Mouse (Mus musculus) embryonic facial prominence, embryonic 14.5 days (tissue): ENCODE data around the gene Pip5k1c. TPM values are rescaled to one million over a fixed set of nuclear protein-coding genes. Genes with fewer than 3 reads are reported as not detected.

Experiments
- ATAC-seq: fragments of 200-750 bp; cut with Nextera tagmentation; 2 replicates; pipeline ENCODE4 v1.8.0; 2017; ENCODE audit warnings: low read depth, moderate number of reproducible peaks, moderate TSS enrichment
- DNase-seq: peaks from one replicate; pipeline ENCODE4 v3.0.0-alpha.2; 2015; ENCODE audit warnings: low spot score
- H3K27ac ChIP-seq: fragments of 300-500 bp; sonication (generic); replicated peaks from 2 replicates; pipeline ENCODE4 v1.5.1; 2014; ENCODE audit warnings: low read depth, mild to moderate bottlenecking, low read length, moderate library complexity
- H3K27me3 ChIP-seq: fragments of 300-500 bp; sonication (generic); replicated peaks from 2 replicates; pipeline ENCODE4 v1.6.1; 2014; ENCODE audit warnings: low read length; ENCODE audit not compliant: control insufficient read depth, insufficient read depth
- H3K36me3 ChIP-seq: fragments of 300-500 bp; sonication (generic); 2 replicates; pipeline ENCODE4 v1.6.1; 2014; ENCODE audit warnings: low read length, mixed read lengths; ENCODE audit not compliant: control insufficient read depth, insufficient read depth
- H3K4me1 ChIP-seq: fragments of 300-500 bp; sonication (generic); 2 replicates; pipeline ENCODE4 v1.6.1; 2014; ENCODE audit warnings: antibody characterized with exemption, low read length; ENCODE audit not compliant: control insufficient read depth, insufficient read depth
- H3K4me2 ChIP-seq: fragments of 300-500 bp; sonication (generic); 2 replicates; pipeline ENCODE4 v1.6.1; 2014; ENCODE audit warnings: low read depth, mild to moderate bottlenecking, low read length, moderate library complexity, mixed read lengths
- H3K4me3 ChIP-seq: fragments of 300-500 bp; sonication (generic); 2 replicates; pipeline ENCODE4 v1.5.1; 2014; ENCODE audit warnings: low read depth, mild to moderate bottlenecking, low read length
- H3K9ac ChIP-seq: fragments of 300-500 bp; sonication (generic); 2 replicates; pipeline ENCODE4 v1.6.1; 2014; ENCODE audit warnings: low read depth, mild to moderate bottlenecking, low read length, moderate library complexity, mixed read lengths
- H3K9me3 ChIP-seq: fragments of 300-500 bp; sonication (generic); 2 replicates; pipeline ENCODE4 v1.6.1; 2016; ENCODE audit warnings: low read length; ENCODE audit not compliant: control insufficient read depth
- WGBS: fragments of 180-500 bp; shearing (Covaris S2); extraction: QIAGEN DNeasy Blood & Tissue Kit; methylation state at CpG from one replicate; pipeline ENCODE4 v1.1.7; 2014; 5-methylcytosine and 5-hydroxymethylcytosine counted together
- polyA plus RNA-seq: library from polyadenylated mRNA; unstranded; fragments of >200 nt; fragmentation: Nextera tagmentation; extraction: Ambion mirVana; gene quantifications from 2 replicates; pipeline ENCODE4 v1.2.1, GENCODE M21; 2014

The Pip5k1c gene
- polyA plus RNA-seq, 1 experiment from 2014 or later: 48.4 TPM

DNA sequence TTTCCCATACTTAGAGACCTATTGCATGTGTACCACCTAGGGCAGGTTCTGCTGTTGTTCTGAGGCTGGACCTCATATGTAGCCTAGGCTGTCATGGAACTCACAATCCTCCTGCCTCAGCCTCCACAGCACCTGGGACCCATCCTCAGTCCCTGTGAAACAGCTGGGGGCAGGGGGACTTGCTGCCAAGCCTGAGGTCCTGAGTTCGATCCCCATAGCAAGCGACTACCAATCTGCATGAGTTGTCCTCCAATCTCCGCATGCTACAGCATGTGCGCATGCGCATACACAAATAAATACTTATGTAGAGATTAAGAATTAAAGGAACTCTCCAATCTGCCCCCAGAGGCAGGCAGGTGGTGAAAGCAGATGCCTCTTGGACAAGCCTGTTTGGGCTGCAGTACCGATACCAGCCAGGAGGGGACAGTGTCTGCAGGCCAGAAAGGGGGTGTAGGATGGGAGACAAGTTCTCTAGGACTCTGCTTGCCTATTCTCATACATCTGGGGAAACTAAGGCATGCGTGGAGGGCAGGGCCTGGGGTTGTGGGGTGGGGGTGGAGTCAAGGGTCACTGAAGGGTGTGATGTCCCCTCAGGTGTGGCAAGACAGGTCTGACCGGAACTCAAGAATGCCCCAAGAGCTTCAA is 5.1 kb upstream of the Pip5k1c start:
- ATAC-seq (no peak), DNase-seq (no peak)
- Histone ChIP-seq H3K9me3 (no peaks in the 10 kb centered on the region), H3K9ac (no peak overlapping the region), H3K4me2 (no peak overlapping the region), H3K4me3 (no peak overlapping the region), H3K4me1 (no peaks in the 10 kb centered on the region), H3K27ac (no peak overlapping the region), H3K36me3 (no peaks in the 10 kb centered on the region), H3K27me3 (peaks cover 50% of the 10 kb centered on the region)
- WGBS: 62% methylated on average over 8 of the region's 8 CpGs

DNA sequence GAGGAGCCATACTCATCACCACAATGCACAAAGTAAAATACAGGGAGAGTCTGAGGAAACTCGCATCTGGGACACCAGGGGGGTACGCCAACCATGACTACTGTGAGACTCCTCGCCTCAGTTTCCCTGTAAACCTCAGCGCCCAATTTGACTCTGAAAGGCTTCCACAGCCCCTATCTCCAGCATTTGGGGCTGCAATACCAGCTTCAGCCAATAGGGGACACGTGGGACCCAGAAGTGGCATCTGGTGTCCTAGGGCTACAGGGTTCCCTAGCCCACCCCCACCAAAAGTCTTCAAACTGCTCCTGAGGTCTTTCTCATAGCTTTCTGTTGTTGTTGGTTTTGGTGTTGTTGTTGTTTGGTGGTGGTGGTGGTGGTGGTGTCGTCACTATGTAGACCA is 4.2 kb upstream of the Pip5k1c start:
- Histone ChIP-seq H3K9me3 (no peaks in the 10 kb centered on the region), H3K27me3 (peaks cover 45% of the 10 kb centered on the region), H3K27ac (no peak overlapping the region), H3K9ac (no peak overlapping the region), H3K4me2 (no peak overlapping the region), H3K4me3 (no peak overlapping the region), H3K36me3 (no peaks in the 10 kb centered on the region), H3K4me1 (peaks cover under 1% of the 10 kb centered on the region; the same call in 1 of the 2 replicates)
- WGBS: 31% methylated on average over 6 of the region's 6 CpGs
- DNase-seq (no peak), ATAC-seq (no peak)

DNA sequence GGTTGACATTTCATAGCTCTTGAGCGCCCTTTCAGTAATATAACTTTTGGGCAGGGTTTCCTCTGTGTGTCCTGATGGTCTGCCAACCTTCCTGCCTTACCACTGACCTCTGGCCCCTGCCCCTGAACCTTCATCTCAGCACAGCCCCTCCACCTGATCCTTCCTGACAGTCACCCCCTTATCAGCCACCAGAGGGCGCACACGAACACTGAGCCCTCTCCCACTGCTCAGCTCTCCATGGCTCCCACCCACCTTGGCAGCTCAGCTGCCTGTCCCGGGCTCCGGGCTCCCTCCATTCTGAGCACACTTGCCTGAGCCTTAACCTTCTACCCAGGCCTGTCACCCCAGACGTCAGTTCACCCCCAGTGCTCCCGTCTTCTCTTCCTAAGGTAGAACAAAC is 3.5 kb upstream of the Pip5k1c start:
- Histone ChIP-seq H3K36me3 (no peaks in the 10 kb centered on the region), H3K4me2 (peak overlapping the region; percentile 23; the same call in 1 of the 2 replicates), H3K9ac (no peak overlapping the region), H3K27me3 (peaks cover 38% of the 10 kb centered on the region), H3K4me3 (no peak overlapping the region), H3K9me3 (no peaks in the 10 kb centered on the region), H3K4me1 (peaks cover 7% of the 10 kb centered on the region), H3K27ac (no peak overlapping the region)
- DNase-seq (peak; percentile 76), ATAC-seq (no peak)
- WGBS: 2% methylated on average over 7 of the region's 7 CpGs

DNA sequence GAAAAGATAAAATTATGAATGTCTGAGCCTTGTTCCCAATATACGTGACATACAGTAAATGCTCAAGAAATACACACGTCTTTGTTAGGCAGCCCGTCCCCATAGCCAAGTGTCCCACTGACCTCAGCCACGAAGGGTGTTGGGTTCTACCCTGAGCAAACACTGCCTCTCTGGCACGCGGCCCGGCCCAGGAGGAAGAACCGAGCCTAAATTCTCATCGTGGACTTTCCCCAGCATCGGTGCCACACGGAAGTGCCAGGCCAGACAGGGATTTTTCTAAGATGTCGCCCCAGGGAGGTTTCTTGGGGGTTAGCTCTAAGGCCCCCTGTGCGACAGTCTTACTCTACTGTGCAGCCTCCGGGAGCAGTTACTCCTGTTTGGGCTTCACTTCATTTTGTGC is 3.0 kb upstream of the Pip5k1c start:
- no peak for DNase-seq
- no peaks in the 10 kb centered on the region for H3K36me3 ChIP-seq
- 0 out of 2 replicates have a peak overlapping the region, but pooled peaks have one; percentile 23 for H3K4me2 ChIP-seq
- H3K4me3 ChIP-seq: no peak overlapping the region
- H3K27ac ChIP-seq: no peak overlapping the region
- peaks cover 33% of the 10 kb centered on the region for H3K27me3 ChIP-seq
- 53% methylated on average over 14 of the region's 14 CpGs for WGBS
- no peak overlapping the region for H3K9ac ChIP-seq
- no peaks in the 10 kb centered on the region for H3K9me3 ChIP-seq
- ATAC-seq: no peak
- peaks cover 12% of the 10 kb centered on the region for H3K4me1 ChIP-seq

DNA sequence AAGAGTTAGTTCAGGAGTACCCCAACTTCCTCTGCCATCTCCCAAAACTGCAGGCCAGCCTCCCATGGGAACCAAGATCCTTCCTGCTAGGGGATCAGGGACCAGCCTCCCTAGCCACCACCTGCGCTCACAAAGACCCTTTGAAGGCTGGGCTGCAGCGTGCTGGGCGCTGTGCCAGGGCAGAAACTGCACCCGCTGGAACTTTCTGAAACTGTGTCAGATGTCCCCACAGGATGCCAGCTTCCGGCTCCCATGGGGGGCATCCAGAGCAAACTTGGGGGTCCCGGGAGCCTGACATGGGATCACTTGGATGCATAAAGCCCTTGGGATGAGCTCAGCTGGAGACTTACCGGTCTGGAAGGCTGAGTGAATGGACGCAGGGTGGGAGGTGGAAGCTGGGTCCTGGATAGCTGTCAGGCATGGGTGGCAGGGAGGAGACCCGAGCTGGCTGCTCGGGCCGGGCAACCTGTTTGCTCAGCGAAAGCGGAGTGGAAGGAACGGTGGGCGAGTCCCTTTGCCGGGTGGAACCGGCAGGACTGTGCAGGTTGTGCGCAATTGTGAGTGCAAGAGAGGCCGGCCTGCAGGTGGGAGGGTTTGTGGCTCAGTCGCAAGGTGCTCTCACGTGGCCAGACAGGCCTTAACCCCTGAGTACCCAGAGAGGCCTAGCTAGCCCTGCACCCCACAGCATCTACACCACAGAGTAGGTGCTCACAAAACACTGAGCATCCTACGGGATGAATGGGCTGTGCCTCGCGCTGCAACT is 1.9 kb upstream of the Pip5k1c start:
- 0 out of 2 replicates have a peak overlapping the region, but pooled peaks have one; percentile 7 for H3K4me3 ChIP-seq
- peaks cover 12% of the 10 kb centered on the region for H3K4me1 ChIP-seq
- H3K36me3 ChIP-seq: 0 out of 2 replicates have a peak, but pooled peaks cover 8% of the 10 kb centered on the region
- H3K27me3 ChIP-seq: peaks cover 24% of the 10 kb centered on the region
- no peaks in the 10 kb centered on the region for H3K9me3 ChIP-seq
- ATAC-seq (no peak), DNase-seq (peak; percentile 52)
- H3K27ac ChIP-seq: no peak overlapping the region
- H3K9ac ChIP-seq: peak overlapping the region; percentile 31; the same call in 1 of the 2 replicates
- WGBS: 8% methylated on average over 21 of the region's 24 CpGs
- H3K4me2 ChIP-seq: peak overlapping the region; percentile 31

DNA sequence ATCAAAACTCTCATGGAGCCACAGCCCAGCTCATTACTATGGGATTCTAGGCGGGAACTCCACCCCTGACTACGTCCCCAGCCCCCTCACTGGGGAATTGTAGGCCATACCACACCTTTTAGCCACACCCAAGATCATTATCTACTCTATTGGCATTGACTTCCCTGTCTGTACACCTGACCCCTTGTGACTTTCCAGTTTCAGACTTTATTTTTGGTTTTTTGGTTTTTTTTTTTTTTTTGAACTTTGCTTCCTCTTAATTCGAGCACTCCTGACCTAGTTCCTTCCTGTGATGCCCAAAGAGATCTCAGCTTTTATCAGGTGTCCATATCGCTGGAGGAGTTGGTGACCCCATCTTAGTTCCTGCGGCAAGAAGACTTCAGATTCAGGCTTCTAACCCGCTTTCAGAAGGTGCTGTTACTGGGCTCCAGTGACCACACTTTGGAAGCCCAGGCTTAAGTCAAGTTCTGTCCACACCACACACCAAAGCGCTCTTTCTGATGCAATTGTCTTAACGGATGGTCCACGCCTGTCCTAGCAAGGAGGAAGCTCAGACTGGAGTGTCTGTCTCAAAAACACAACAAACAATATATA is 1.2 kb upstream of the Pip5k1c start, which contains the start of gene Tjp3:
Gene Tjp3 (minus strand): TSS at position 71 of the 594 bp plus-strand sequence.
- H3K9ac ChIP-seq: peak within 1 kb of the TSS; percentile 31; the same call in 1 of the 2 replicates
- peaks cover 24% of the 10 kb centered on the region for H3K27me3 ChIP-seq
- H3K4me1 ChIP-seq: peaks cover 12% of the 10 kb centered on the region
- H3K36me3 ChIP-seq: 0 out of 2 replicates have a peak, but pooled peaks cover 10% of the 10 kb centered on the region
- H3K9me3 ChIP-seq: no peaks in the 10 kb centered on the region
- peak within 1 kb of the TSS; percentile 78; the same call in 1 of the 2 replicates for H3K4me3 ChIP-seq
- ATAC-seq (no peak), DNase-seq (no peak)
- H3K4me2 ChIP-seq: peak within 1 kb of the TSS; percentile 99
- no peak within 1 kb of the TSS for H3K27ac ChIP-seq
- 66% methylated on average over 9 of the region's 9 CpGs for WGBS

DNA sequence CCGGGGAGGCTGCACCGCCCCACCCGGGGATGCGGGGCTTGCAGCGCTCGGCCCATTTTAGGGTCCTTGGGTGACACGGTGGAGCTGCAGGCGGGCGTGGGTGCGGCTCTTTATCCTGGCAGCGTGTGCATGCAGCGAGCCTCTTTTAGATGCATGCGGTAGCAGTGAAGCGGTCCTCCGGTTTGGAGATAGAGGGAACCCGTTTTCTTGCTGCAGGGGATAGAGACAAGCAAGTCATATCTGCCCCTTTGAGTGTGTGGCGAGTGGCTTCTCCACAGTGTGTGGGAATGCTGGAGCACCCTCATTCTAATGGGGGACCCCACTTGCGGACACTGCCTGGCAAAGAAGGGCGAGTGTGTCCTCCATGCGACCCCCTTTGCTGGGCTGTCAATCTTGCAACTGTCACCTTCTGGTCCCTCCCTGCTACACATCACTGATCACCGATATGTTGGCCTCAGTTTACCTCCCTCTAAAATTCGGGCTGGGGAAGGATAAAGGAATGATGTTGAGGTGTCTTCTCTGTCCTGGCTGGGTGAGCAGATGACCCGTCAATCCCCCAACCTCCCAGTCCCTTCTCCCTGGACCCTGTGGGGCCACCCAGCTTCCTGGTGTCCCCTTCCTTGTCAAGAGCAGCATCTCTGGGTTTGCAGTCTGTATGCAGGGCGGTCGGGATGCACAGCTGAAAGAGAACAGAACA is 719 bp downstream of the Pip5k1c start:
- Histone ChIP-seq H3K9ac (peak overlapping the region; percentile 87), H3K27me3 (peaks cover 24% of the 10 kb centered on the region), H3K4me3 (peak overlapping the region; percentile 78), H3K4me1 (peaks cover 12% of the 10 kb centered on the region), H3K36me3 (0 out of 2 replicates have a peak, but pooled peaks cover 10% of the 10 kb centered on the region), H3K9me3 (no peaks in the 10 kb centered on the region), H3K4me2 (peak overlapping the region; percentile 99), H3K27ac (peak overlapping the region; percentile 81; the same call in 1 of the 2 replicates)
- no peak for DNase-seq
- ATAC-seq: peak; percentile 6; the same call in 1 of the 2 replicates
- 3% methylated on average over 19 of the region's 25 CpGs for WGBS

DNA sequence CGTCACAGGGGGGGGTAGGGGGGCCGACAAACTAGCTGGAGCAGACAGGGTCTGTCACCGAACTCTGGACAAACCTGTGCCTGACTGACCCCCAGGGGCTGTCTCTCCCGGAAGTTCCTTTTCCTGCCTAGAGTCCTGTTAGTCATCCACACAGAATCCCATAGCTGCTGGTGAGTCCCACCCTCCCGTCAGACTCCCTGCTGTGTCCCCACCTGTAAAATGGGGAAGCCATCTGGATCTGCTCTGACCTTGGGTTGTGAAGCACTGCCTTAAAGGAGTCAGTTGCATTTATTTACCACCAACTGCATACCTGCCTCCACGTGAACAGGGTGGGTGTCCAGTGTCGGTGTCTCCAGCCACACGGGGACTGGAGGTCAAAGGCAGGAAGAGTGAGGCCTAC is 1.7 kb downstream of the Pip5k1c start:
- ATAC-seq (no peak), DNase-seq (no peak)
- H3K27ac ChIP-seq: no peak overlapping the region
- 0 out of 2 replicates have a peak, but pooled peaks cover 10% of the 10 kb centered on the region for H3K36me3 ChIP-seq
- H3K4me3 ChIP-seq: peak overlapping the region; percentile 78
- peaks cover 24% of the 10 kb centered on the region for H3K27me3 ChIP-seq
- WGBS: 41% methylated on average over 8 of the region's 8 CpGs
- H3K9me3 ChIP-seq: no peaks in the 10 kb centered on the region
- peak overlapping the region; percentile 87 for H3K9ac ChIP-seq
- H3K4me1 ChIP-seq: peaks cover 12% of the 10 kb centered on the region
- peak overlapping the region; percentile 99 for H3K4me2 ChIP-seq
